Comparison of ENCODE assay signal across 15 mouse cellular contexts in the genomic region with DNA sequence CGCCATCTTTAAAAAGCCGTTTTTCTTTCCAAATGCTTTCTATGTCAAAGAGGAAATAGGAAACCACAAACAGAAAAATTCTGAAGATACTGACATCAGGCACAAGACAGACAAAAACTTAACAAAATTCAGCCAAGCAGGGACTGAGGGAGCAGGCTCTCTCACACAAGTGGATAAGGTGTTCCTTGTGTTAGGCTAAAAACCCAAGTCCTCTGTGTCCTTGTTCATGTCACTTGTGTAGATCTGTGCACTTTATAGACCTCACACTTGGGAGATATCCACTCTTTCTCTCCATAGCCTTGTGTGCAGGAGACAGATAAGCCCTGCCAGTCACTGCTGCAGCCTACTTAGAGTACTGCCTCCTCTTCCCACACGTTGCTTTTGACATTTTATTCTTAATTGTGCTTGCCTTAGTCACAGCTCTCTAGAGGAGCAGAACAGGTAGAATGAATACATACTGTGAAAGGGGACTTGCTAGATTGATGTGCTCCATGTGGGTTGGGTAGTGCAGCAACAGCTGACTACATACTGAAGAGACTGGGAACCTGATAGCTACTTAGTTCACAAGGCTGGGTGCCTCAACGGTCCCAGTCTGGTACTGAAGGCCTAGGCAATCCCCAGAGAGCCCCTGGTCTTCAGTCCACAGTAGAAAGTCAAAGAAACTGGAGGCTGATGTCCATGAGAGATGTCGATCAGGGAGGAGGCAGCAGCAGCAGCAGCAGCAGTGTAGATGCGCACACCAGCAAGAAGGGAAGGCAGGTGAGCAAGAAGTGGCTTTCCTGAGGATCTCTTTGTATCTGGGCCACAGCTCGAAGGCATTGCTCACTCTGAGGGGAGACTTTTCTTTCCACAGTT. TPM values are rescaled to one million over a fixed set of nuclear protein-coding genes. Genes with fewer than 3 reads are reported as not detected.
DNase-seq lines count a peak whose midpoint lies in the region; TF ChIP-seq lines count a peak whose summit lies in the region.
"Had no signal": no experiment of that assay in that cellular context is flagged by ENCODE, and none has a peak within 500 bp of the region (broad histone marks: within the 10 kb centered on the region; RNA-seq: fewer than 3 reads in every experiment).

No protein-coding gene starts in this region.

- H3K4me1 ChIP-seq in cortical plate, adult 2 months (ENCODE audit: control insufficient read depth, insufficient read depth, low read length): peaks cover 15% of the 10 kb centered on the region

- no peak for DNase-seq in gastrocnemius, adult 2 months
- no peak for DNase-seq in gastrocnemius, postnatal 25 days
- peak; percentile 34 for DNase-seq in CD4-positive, CD25-positive, alpha-beta regulatory T cell, adult 2 months (ENCODE audit: low read depth, low spot score)
- no peak for DNase-seq in kidney, adult 9 months
- DNase-seq in lung, postnatal 25 days (ENCODE audit: low spot score): no peak
- DNase-seq in spleen, adult 12 weeks (ENCODE audit: low spot score): no peak
- DNase-seq: cerebellum, postnatal 36 days; heart, postnatal 10 days; left cerebral cortex, postnatal 4 days; right cerebral cortex, postnatal 4 days had no signal

- H3K4me3 ChIP-seq in gastrocnemius, adult 2 months: no peak overlapping the region
- H3K4me3 ChIP-seq in cortical plate, adult 2 months (ENCODE audit: insufficient read depth, low read length): no peak overlapping the region
- no peak overlapping the region for H3K4me3 ChIP-seq in macrophage (ENCODE audit: inconsistent target)
- H3K4me3 ChIP-seq: erythroblast, embryonic 14.5 days had no signal

- no peak for TF ChIP-seq POLR2A in cortical plate, adult 2 months (IDR thresholded peaks at IDR 0.05; ENCODE audit: extremely low read depth, insufficient read depth, low read length)

- H3K36me3 ChIP-seq in macrophage (ENCODE audit: inconsistent target): no peaks in the 10 kb centered on the region

- no peaks in the 10 kb centered on the region; the same call in 1 of the 2 replicates for H3K79me2 ChIP-seq in macrophage (ENCODE audit: inconsistent target)

- 37% methylated on average over 7 of the region's 7 CpGs for WGBS in macrophage (ENCODE audit: missing documents)

- no peak for TF ChIP-seq CTCF in gastrocnemius, adult 2 months (IDR thresholded peaks at IDR 0.05)
- TF ChIP-seq CTCF in cortical plate, adult 2 months (IDR thresholded peaks at IDR 0.05; ENCODE audit: extremely low read depth, insufficient read depth, low read length): no peak

- peak overlapping the region; percentile 41 for H3K27ac ChIP-seq in gastrocnemius, adult 2 months
- H3K27ac ChIP-seq in cortical plate, adult 2 months (ENCODE audit: insufficient read depth, low read length): 0 out of 2 replicates have a peak overlapping the region, but pooled peaks have one; percentile 4
- peak overlapping the region; percentile 90 for H3K27ac ChIP-seq in macrophage

- intact Hi-C loops in gastrocnemius, adult 2 months (cut with DNase I): no loop called here

RNA-seq across cellular contexts. Expression of a gene that starts 8.4 kb away (rescaled TPM):
- 10 to 100 TPM; 19.0 to 29.3 TPM for total RNA-seq in gastrocnemius, adult 2 months (2021)
- 10 to 100 TPM; 23.9 to 32.4 TPM for total RNA-seq in gastrocnemius, postnatal 25 days (2021)
- 76.5 and 76.6 TPM in 2 replicates for polyA plus RNA-seq in cortical plate, adult 2 months (2012; rRNA removed)
- 1 to 10 TPM in 4 of 26 experiments, under 1 TPM in 6, not detected in 16; 0.32 to 3.0 (median 0.64) TPM for total RNA-seq in macrophage (2018; cell fraction: chromatin; rRNA removed)
- 1 to 10 TPM in 13 of 26 experiments, under 1 TPM in 13; 0.39 to 7.6 (median 2.0) TPM for total RNA-seq in macrophage (2018; cell fraction: cytosol; rRNA removed)
- 1 to 10 TPM in 9 of 26 experiments, under 1 TPM in 11, not detected in 6; 0.17 to 4.2 (median 0.90) TPM for total RNA-seq in macrophage (2018; cell fraction: nucleus; rRNA removed)
- 1.4 to 9.6 TPM (median 1.5 TPM) in 3 replicates for polyA plus RNA-seq in macrophage (2018)

RNA-seq across cellular contexts. Expression of a gene that starts 43.1 kb away (rescaled TPM):
- not detected for total RNA-seq in gastrocnemius, adult 2 months (2021)
- not detected for total RNA-seq in gastrocnemius, postnatal 25 days (2021)
- polyA plus RNA-seq in cortical plate, adult 2 months (2012; rRNA removed): 0.04 TPM in 1 of 2 replicates, not detected in the other
- 1 to 10 TPM in 5 of 26 experiments, under 1 TPM in 9, not detected in 12; 0.33 to 1.8 (median 0.61) TPM for total RNA-seq in macrophage (2018; cell fraction: chromatin; rRNA removed)
- under 1 TPM in 21 of 26 experiments, not detected in 5; 0.03 to 0.58 (median 0.14) TPM for total RNA-seq in macrophage (2018; cell fraction: cytosol; rRNA removed)
- total RNA-seq in macrophage (2018; cell fraction: nucleus; rRNA removed): 1 to 10 TPM in 4 of 26 experiments, under 1 TPM in 9, not detected in 13; 0.24 to 3.2 (median 0.50) TPM
- polyA plus RNA-seq in macrophage (2018): 0.10 to 0.59 TPM in 2 of 3 replicates, not detected in the other
- total RNA-seq: gastrocnemius, adult 8-10 months; midbrain, postnatal 0 days had no signal
- polyA plus RNA-seq: erythroblast, embryonic 14.5 days had no signal

Comparison
In these comparisons a context has a peak if more than half of its experiments do, and no peak if none do; other contexts are left out.
1. H3K27ac ChIP-seq: peak in every context shown above with its lines; median percentile 90 in macrophage; 41 in gastrocnemius, adult 2 months; 4 in cortical plate, adult 2 months.